Mouse (Mus musculus): ENCODE data around the gene Zic1.

Gene Zic1

DNA sequence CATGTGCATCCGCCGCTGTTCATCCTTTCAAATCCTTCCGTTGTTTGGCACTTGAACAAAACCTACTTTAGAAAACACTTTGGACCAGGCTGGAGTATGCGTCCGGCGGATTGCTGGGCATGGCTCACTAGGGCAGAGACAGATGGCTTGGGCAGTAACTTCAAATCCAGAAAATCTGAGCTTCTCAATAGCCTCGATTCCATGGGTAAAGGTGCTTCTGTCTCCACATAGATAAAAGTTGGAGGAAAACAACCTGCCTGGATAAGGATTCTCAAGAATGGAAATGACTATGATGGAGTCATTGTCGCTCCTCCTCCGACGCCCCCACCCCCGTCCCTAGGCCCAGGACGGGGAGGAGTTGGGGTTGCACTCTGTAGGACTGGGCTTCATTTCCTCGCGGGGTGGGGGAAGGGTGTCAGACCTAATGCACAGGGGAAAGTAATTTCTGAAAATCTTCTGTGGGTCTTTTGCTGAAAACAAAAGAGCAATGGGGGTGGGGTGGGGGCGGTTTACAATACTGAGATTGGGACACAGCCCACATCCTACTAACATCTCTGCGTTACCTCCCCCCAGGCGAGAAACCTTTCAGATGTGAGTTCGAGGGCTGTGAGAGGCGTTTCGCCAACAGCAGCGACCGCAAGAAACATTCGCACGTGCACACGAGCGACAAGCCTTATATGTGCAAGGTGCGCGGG lies 18.0 kb upstream of the Zic1 start:
- DNase-seq = no peak

DNA sequence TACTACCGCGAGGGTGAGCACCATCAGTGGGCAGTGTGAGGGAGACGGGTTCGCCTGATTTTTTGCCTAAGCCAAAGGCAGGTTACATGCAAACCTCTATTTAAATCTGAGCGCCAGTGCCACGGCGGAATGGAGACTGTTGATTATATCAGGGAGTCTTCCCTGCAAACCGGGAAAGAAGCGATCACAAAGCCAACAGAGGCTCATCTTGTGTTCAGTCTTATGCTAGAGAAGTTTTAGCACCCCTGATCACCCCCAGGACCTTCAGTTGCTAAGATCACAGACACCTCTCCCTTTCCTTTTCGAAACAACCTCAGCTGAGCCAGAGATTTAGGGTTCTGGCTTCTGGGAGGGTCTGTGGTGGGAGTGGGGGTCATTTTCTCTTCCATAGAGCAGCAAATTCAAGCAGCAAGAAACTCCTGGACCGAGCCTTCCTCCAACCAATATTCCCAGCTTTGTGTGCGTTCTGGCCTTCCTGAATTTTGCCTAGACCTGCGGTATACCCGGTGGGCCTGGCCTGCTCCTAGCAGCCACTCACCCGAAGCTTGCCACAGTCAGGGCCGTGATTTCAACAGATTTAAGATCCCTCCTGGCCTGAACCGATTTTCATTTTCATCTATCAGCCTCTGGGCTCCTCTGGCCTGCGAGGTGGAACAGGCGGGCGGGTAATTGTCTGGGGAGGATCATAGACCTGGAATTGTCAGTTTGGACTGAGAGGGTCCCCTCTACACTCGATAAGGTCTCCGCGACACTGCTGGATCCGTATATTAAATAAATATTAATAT lies 17.1 kb upstream of the Zic1 start:
- no peak for DNase-seq

DNA sequence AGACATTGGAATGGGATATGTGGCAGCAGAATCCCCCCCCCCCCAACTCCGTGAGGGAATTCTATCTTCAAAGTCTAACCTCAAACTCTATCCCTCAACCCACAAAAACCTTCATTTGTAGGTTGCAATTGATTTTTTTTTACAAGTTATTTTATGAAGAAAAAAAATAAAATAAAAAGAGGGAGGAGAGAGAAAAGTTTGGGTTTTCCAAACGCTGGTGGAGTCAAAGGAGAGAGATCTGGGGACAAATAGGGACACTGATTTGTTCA lies 16.4 kb upstream of the Zic1 start:
- DNase-seq = no peak

DNA sequence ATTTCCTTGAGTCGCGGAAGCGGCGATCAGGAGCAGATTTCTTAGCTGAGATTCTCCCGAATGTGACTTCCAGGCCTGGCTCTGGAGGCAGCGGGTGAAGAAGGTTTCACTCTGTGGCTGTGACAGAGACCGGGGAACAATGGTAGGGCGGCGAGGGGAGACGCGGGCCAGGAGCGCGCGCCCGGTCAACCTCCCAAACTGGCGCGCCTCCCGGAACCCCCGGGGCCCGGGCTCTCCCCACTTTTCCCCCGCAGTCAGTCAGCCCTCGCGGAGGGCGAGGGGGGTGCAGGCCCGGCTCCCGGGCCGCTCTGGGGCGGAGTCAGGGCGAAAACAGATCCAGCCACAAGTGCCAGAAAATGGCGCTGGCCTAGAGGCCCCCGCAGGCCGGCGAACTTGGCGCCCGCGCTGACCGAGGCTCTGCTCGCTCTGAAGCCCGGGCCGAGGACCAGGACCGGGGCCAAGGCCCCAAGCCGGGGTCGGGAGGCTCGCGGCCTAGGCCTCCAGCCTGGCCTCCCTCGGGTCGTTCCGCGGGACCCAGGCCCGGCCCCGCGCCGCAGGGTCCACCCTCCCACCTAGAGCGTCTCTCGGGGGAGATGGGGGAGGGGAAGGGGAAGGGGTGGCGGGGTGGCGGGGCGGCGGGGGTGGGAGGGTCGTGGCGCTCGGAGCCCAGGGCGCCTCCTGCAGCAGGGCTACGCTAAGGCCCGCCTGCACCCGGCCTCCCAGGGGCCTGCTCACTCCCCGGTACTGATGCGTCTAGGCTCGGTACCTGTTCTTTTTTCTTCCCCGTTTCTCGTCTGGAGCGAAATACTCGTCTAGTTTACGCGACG lies 15.9 kb upstream of the Zic1 start:
- peak; percentile 19 for DNase-seq

GRCm38 (mm10) chr9:91380458-91380914 lies 14.9 kb upstream of the Zic1 start:
- no peak for DNase-seq

GRCm38 (mm10) chr9:91379781-91380457 lies 14.3 kb upstream of the Zic1 start:
- no peak for DNase-seq

- DNase-seq = no peak
Measured at GRCm38 (mm10) chr9:91379300-91379635, 13.7 kb upstream of the Zic1 start.

DNA sequence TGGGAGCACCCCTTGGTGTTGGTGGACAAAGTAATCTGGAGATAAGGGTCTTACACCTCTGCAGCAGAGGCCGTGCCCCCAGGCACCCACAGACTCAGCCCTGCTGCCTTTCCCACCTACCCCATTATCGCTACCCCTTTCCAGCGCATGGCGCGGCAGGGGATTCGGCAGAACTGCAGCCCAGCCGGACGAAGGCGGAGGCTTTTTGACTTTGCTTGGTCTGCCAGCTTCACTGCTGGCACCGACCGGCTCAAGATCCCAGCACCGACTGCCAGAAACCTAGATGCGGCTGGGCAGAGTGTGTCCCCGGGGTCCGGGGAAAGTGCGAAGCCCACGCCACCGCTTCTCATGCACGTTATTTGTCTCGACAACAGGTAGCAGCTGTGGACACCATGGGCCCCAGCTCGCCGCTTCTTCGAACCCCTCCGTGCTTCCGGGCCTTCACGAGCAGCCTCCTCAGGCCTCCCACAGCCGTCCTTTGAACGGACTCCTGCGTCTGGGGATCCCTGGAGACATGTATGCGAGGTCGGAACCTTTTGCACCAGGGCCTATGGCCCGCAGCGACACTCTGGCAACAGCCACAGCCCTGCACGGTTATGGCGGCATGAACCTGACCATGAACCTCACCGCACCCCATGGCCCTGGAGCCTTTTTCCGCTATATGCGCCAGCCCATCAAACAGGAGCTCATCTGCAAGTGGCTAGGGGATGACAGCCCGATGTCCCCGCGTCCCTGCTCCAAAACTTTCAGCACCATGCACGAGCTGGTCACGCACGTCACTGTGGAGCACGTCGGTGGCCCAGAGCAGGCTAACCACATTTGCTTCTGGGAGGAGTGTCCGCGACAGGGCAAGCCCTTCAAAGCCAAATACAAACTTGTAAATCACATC lies 13.0 kb upstream of the Zic1 start:
- no peak for DNase-seq

GRCm38 (mm10) chr9:91377873-91378150 lies 12.2 kb upstream of the Zic1 start:
- no peak for DNase-seq

- no peak for DNase-seq
Measured at GRCm38 (mm10) chr9:91377036-91377872, 11.6 kb upstream of the Zic1 start.

DNA sequence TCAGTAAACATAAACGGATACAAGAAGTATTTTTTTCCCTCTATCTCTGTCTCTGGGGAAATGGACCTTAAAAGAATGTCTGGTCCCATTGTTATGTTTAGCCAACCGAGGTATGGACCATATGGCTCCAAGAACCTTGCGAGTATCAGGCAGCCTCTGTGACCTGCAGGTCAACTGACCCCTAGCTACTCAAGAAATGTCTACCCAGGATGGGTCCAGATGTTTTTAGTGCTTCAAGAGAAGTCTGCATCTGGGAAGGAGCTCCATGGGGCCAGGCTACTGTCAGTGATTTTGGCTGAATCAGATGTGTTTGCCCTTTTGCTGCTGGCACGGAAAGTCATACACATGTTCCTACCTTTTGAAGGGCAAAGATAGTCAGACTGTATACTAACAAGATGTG lies 9.1 kb upstream of the Zic1 start:
- DNase-seq = no peak

- DNase-seq = no peak
Measured at GRCm38 (mm10) chr9:91373811-91374575, 8.4 kb upstream of the Zic1 start.

DNA sequence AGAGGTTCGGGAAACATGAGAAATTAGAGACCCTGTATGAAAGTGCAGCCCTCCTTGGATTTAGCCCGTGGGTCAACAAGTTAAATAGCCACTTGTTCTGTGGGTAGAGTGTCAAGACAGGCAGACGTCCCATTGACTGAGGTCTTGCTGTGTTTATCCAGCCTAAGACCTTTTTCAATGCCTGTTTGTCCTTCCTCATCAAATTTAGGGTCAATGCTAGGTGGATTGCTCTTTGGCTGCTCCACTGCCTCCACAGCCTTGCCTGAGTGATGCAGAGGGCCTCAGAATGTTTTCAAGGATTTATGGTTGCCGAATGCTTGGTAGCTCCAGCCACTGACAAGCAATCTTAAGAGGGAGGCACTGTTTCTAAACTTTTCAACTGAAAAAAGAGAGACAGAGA lies 6.0 kb upstream of the Zic1 start:
- no peak for DNase-seq

DNA sequence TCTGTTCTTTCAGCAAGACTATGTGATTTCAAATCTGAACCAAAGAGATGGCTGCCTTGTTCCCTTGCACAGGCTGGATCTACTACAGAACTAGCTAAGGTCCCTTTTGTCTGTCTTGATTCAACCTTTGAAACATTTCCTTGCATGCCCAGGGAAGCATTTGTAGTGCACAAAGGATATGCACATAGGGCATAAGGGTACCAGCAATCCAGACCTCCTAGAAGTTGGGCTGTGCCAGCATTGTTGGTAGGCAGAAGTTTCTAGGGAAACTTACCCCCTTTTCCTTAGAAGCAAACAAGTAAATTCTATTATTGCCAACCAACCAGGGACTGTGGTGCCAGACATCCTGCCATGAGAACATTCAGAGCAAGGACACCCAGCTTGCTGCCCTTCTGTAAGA lies 5.4 kb upstream of the Zic1 start:
- no peak for DNase-seq

- no peak for DNase-seq
Measured at GRCm38 (mm10) chr9:91370191-91370708, 4.6 kb upstream of the Zic1 start.

DNA sequence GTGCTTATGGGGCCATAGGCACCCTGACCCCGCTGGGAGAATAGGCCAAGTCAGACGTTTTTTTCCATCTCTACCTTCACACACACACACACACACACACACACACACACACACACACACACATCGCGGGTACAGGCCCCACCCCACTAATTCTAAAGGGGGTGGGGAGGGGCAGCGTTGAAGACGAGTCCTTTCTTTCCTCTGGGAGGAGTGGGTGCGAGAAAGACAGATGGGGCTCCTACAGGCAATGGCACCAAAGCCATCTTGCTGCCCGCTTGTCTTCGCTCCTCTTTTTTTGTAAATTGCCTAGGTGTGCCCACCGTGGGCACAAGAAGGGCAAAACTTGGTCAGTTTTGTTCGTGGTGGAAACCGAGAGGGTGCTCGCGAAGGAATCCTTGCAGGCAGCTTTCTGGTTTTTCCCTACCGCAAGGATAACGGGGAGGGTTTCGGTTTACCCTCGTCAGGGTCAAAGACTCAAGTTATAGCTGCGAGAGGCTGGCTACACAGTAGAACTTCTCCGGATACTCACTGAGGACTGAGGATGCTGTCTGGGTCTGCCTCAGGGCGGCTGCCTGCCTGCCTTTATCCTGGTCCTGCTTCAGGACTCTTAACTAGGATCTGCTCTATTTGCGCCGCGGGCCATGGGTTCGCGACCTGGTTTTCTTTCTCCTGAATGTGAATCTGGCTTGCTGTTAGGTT lies 3.8 kb upstream of the Zic1 start:
- DNase-seq = no peak

- DNase-seq = no peak
Measured at GRCm38 (mm10) chr9:91368946-91369292, 3.3 kb upstream of the Zic1 start.

DNA sequence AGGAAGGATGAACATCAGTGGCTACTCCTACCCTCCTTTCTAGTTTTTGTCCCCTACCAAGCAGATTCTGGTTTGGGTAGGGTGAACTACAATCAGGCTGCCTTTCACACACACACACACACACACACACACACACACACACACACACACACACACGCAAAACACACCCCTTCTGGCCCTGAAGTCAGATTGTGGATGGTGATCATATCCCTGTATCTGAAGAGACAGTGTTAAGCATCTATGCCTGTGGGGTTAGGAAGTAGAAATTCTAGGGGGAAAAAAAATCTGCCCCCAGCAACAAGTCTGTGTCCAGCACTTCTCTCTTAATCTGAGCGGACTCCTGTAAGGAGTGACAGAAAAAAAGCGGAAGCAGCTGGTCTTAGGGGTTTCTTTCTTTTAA lies 2.5 kb upstream of the Zic1 start:
- DNase-seq = no peak

GRCm38 (mm10) chr9:91366999-91367811 lies 1.6 kb upstream of the Zic1 start:
- DNase-seq = no peak
